Mouse (Mus musculus) CH12.LX (cell line): Measurements from ENCODE around the gene Tmem199.

Source experiments
- EP300 ChIP-seq: IDR thresholded peaks from 2 replicates; pipeline ENCODE4 v1.6.1; 2011; ENCODE audit warnings: low read length, improper control_type of control experiment
- IRF4 ChIP-seq: IDR thresholded peaks from 2 replicates; pipeline ENCODE4 v1.6.1; 2014; ENCODE audit warnings: low read depth, mild to moderate bottlenecking, inconsistent platforms, low read length, improper control_type of control experiment
- MAZ ChIP-seq: IDR thresholded peaks from 2 replicates; pipeline ENCODE4 v1.6.1; 2012; ENCODE audit warnings: low read depth, mild to moderate bottlenecking, inconsistent platforms, low read length, improper control_type of control experiment, moderate library complexity
- MXI1 ChIP-seq: IDR thresholded peaks from 2 replicates; pipeline ENCODE4 v1.6.1; 2011; ENCODE audit warnings: mild to moderate bottlenecking, low read depth, low read length, improper control_type of control experiment

DNA sequence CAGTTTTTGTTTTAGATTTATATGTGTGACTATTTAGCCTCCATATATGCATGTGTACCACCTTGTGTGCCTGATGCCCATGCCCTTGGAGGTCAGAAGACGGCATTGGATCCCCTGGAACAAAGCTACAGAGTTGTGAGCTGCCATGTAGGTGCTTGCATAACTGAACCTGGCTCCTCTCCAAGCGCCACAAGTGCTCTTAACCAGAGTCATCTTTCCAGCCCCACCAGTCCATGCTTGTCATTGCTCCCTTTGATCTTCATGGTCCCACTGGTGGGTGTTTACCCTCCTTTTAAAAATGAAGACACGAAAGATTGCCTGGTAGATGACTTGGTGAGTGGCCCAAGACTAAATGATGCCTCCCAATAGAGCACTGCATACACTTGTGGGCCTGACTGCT lies 28.4 kb upstream of the Tmem199 start:
- TF ChIP-seq MXI1 (no peak), MAZ (no peak), EP300 (no peak), IRF4 (no peak)
